Mouse (Mus musculus) brain, embryonic 14.5 days (tissue): Measurements from ENCODE around the gene Robo1.

ENCODE experiments used
- CTCF ChIP-seq: fragments of 200-500 bp; IDR thresholded peaks from 2 replicates; pipeline ENCODE4 v1.5.1; 2012; ENCODE audit warnings: inconsistent platforms, mild to moderate bottlenecking, moderate library complexity, borderline replicate concordance; ENCODE audit not compliant: insufficient read depth, insufficient read length; ENCODE audit errors: extremely low read depth
- POLR2A ChIP-seq: fragments of 200-500 bp; IDR thresholded peaks from 2 replicates; pipeline ENCODE4 v1.6.1; 2012; ENCODE audit warnings: mild to moderate bottlenecking, inconsistent platforms, borderline replicate concordance; ENCODE audit not compliant: poor library complexity, insufficient read depth, insufficient read length, severe bottlenecking; ENCODE audit errors: extremely low read depth

DNA sequence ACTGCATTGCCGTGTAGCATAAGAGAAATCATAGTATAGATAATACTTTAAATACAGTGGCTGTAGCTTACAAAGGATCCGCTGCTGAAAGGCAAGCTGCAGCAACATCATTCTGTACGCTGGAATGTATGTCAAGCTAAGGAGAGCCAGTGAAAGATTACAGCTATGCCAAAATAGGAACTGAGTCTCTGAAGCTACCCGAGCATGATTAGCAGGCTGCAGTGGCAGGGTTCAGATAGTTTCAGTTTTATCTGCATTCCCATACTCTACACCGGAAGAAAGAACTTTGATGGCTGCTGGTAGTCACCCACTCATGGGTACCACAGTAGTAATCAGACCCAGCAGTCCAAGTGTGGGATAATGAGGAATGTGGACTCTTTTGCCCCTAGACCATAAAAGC, 68.8 kb downstream of the Robo1 start:
- TF ChIP-seq CTCF: no peak
- no peak for TF ChIP-seq POLR2A
